Mouse (Mus musculus): Measurements from ENCODE around the gene Nav2.

- peak; percentile 14 to 67; a peak in 2 of 4 replicates for TF ChIP-seq CTCF (conservative IDR thresholded peaks at IDR 0.05 in 1 of 2, IDR thresholded peaks at IDR 0.05 in 1 of 2; ENCODE audit: low read depth in 2 of 2, low read length in 2 of 2)
- no peak for TF ChIP-seq EP300 (IDR thresholded peaks at IDR 0.05; ENCODE audit: low read length)
- no peak; the same call in none of the 2 replicates for TF ChIP-seq RAD21 (IDR thresholded peaks at IDR 0.05; ENCODE audit: low read depth, low read length)
- no peak for TF ChIP-seq POLR2A (IDR thresholded peaks at IDR 0.05; ENCODE audit: low read depth, low read length)
Observed at GRCm38 (mm10) chr7:49476666-49477065, 568.1 kb downstream of the Nav2 start.
